Mouse (Mus musculus) induced T-regulatory cell, adult 2 months (primary cell): ENCODE data around the gene Kat7.

Experiments
- DNase-seq: peaks from one replicate; pipeline ENCODE4 v3.0.0-alpha.2; 2012; ENCODE audit warnings: low read depth

Gene Kat7

DNA sequence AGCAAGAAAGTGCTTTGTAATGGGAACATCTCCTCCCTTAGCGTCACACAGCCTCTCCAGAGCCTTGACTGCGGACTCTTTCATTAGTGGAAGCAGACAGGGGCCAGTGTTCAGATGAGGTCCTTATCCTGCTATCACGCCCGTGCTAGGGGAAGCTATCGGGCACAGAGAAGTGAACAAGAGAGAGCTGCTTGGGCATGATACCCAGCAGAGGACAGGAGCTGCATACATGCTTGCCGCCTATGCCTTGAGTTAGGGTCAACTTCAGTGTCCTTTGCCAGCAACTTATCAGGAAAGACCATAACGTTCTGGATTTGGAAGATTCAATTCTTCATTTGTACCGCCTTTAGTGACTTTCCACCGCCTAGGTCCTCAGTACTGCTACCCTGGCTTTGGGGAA, 23.8 kb upstream of the Kat7 start:
- no peak for DNase-seq

DNA sequence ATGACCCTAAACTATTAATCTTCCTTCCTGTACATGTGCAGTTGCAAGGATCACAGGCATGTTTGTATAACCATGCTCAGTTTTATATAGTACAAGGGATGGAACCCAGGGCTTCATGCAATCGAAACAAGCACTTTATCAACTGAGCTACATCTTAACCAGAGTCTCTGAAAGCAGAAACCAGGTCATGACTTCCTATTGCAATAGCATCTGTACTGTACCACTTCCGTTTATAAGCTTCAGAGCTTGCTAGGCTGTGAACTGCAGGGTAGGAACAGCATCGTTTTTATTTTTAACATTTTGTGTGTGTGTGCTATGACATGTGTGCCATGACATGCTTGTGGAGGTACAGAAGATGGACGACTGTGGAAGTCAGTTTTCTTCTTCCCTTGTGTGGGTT, 23.2 kb upstream of the Kat7 start:
- peak; percentile 63 for DNase-seq

DNA sequence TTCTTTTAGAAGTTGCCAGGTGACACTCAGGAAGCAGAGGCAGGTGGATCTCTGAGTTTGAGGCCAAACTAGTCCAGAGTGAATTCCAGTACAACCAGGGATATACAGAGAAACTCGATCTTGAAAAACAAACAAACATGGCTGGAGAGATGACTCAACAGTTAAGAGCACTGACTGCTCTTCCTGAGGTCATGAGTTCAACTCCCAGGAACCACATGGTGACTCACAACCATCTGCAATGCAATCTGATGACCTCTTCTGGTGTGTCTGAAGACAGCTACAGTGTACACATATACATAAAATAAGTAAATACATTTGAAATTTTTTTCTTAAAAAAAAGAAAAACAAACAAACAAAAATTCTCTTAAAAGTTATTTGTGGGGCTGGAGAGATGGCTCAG, 20.6 kb upstream of the Kat7 start:
- DNase-seq: no peak

DNA sequence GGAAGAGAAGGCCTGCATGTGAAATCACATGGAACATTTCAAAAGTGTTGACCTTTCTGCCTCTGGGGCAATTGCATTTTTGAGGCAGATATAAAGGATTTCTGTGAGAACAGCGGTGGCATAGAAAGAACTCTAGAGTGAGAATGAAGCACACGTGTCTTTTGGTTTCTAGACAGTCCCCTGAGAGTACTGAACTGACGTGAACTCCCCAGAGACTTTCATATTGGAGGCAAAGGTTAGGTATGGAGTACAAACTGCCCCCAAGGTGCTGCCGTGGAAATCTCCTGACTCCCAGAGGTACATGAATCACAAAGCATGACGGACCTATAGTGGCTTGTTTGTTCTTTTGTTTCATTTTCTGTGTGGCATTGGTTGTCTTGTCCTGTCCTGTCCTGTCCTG, 18.6 kb upstream of the Kat7 start:
- DNase-seq: no peak

DNA sequence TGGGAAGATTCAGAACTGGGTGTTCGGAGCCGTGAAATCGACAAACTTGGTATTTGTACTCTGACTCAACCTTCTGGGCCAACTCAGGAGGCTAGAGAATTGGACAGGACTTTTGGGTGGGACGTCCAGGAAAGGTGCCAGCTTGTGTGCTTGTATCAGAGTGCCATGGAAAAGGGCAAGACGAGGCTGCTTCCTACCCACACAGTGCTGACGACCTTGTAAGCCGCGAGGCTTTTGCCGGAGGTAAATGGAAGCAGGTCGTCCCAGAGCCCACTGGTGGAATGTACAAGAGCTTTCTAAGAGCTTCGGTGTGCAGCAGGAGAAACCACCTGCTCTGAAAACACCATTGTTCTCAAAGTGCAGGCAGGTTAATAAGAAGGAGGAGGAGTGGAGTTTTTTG, 16.2 kb upstream of the Kat7 start:
- no peak for DNase-seq

DNA sequence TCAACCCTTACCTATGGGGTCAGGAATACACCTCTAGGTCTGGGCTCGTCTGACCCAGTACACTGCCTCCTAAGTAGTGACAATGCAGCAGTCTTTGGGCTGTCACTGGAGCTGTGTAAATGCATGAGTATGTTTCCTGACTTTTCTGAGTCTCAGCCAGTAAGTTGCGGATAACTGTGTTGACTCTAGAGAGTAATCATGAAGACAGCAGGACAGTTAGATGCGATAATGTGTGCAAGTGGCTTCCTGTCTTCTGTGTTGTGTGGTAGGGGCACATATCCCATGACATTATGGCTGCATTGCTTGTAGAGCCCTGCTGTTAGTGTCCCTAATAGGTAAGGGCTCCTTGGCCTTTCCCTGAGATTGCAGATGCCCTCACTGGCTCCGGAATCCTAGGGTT, 15.8 kb upstream of the Kat7 start:
- DNase-seq: no peak

DNA sequence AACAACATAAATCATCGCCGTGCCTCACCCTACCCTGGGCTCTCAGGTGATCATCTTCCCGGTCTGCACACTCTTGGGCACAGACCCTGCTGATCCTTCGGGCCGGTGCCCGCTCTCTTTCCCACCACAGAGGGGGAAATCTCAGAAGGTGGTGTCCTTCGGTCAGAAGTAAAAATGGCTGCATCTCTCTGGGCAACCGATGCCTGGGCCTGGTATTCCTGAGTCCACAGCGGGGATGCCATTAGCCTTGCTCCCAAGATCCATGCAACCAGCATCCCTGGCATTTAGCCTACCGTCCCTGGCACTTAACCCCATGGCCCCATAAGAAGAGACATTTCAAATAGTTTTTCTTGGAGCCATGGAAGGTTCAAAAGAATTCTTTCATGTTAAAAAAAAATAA, 14.1 kb upstream of the Kat7 start:
- no peak for DNase-seq

DNA sequence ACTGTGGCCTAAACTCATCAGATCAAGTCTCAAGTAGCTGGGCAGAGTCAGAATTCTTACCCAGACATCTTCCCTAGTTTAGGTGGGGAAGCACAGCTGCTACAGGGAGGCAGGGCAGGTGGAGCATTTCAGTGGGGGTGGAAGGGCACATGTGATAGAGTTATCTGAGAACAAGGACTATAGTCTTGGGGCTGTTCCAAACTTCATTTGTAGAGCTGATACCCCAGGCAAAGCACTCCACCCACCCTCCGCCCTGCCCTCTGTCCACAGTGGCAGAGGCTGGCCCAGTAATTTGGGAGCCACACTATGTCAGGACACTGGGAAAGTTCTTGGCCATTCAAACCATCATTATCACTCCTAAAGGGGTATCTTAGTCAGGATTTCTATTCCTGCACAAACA, 10.0 kb upstream of the Kat7 start:
- no peak for DNase-seq

DNA sequence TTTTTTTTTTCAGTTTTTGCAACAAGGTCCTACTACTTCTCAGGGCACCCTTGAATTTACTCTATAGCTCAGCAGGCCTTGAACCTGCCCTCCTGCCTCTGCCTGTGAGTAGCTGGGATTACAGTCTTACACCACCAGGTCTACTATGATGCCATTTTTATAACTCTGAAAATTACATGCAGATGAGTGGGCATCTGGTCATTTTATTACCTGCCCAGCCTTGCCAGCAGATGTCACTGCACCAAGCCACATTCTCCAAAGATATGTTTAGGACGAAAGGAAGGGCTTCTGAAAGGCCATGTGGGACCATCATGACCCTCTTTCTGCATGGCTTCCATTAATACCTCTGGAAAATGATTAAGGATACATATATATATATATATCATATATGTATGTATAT, 9.5 kb upstream of the Kat7 start:
- DNase-seq: no peak

DNA sequence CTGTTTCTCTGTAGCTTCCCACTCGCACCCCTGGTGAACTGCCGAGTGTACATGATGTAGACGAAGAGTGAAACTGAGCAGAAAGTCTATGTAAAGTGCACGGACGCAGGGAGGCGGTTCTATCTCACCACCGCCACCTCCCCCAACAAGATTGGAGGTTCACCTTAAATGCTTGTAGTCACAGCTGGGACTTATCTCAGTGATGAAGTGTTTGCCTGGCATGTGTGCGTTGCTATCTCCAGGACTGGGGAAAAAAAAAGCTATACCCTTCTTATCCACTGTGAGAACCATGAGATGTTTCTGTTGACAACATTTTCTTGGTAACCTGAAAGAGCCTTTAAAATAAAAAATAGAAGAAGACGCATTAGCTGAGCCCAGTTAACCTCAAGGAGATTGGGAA, 8.1 kb upstream of the Kat7 start:
- DNase-seq: no peak

DNA sequence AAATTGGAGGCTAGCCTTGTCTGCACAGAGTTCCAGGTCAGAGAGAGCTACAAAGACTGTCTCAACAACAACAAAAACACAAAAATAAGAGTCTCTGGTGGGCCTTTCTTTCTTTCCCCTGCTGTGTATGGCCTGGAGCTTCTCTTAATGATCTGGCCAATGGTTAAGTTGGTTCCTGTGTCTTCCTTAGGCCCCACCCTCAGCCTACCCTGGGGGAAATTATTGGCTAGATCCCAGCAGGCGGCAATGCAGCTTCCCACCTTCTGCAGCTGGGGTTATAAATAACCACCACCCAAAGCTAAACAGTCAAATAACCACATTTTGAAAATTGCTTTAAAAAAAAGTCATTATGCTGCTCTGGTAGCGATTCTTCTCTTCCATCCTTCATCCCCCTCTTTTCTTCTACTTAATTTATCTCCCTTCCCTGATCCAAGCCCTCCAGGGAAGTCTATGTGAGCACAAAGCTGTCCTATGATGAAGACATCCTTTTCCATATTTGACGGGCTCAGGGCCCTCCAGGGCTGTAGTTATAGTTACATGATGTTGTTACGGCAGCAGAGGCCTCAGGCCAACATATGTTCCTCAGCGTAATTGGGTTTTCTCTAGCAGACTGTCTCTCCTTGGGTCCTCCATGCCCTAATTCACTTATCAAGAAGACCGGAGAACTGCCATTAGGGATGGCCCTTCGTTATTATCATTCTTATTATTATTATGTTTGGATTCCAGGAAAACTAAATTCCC, 5.3 kb upstream of the Kat7 start:
- DNase-seq: no peak

DNA sequence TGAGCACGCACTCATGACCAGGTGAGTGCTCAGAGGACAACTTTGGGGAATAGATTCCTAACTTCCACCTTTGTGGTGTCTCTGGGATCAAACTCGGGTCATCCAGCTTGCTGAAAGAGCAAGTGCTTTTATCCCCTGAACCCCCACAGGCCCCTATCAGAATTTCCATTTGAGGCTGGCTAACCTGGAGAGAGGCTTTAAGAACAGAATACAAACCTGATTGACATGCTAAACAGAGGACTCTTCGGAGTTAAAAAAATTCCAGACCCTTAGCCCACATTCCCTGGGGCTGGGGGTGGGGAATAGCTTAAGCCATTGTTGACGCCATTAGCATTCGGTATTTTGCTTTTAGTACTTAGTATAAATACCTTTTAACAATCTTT, 1.4 kb upstream of the Kat7 start:
- no peak for DNase-seq

DNA sequence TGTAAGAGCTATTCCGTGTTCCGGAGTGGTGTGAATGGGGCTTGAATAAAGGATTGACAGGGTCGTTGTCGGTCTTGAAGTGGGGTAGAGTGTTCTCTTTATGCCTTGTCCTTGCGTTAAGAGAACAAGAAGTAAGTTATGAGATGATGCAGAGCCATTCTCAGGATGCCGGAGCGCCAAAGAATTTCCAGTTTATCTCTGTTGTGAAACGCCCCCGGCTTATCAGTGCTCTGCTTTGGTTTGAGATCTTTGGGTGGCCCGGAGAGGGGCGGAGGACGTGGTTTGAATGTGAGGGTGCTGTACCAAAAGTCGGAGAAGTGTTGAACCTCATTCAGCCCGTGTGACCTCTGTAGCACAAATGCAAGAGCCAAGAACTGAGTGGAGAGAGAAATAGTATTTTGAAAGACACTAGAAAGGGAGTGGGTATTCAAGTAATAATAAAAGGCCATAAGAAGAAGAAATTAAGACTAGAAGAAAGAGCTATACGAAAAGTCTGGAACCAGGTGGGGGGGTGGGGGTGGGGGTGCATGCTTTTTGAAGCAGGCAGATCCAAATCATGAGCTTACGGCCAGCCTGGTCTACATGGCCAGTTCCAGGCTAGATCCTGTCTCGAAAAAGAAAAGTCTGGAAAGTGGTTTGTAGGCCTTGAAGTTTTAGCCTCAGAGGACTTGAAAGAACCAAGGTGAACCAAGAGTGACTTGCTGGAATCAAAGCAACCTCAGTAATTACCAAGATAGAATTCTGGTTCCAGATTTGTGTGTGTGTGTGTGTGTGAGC, 790 bp upstream of the Kat7 start:
- DNase-seq: no peak

DNA sequence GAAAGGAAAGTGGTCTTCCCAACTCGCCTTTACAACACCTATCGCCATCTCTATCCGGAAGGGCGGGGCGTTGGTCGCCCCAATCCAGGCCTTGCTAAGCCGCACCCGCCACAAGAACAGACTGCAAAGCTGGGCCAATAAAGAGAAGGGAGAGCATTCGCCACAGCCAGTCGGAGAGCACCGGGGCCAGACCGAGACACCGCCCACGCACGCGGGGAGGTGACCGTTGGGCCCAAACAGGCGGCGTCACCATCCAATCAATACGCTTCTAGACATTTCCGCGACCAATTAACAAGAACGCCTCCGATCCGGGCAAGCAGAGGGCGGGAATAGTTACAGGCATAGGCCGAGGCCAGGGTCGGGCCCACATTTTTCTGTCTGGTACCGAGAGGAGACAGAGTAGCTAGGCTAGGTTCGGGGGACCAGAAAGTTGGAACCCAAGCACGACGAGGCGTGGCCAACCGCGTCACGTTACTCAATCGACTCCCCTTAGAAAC, 488 bp downstream of the Kat7 start:
- DNase-seq: peak; percentile 99

DNA sequence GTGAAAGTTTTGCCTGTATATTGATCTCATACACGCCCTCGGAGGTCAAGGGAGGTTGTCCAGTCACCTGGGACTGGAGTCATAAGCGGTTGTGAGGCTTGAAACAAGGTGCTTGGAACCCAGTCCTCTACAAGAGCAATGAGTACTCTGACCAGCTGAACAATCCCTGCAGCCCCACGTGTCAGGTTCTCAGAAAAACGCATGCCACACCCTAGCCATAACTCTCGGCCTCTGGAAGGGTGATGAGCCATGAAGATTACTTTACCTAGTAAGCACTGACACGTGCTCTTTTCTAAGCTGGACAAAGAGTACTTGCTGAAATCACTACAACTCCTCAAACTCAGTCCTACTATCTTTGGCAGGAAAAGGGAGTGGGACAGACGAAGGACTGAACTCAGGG, 2.5 kb downstream of the Kat7 start:
- DNase-seq: no peak

DNA sequence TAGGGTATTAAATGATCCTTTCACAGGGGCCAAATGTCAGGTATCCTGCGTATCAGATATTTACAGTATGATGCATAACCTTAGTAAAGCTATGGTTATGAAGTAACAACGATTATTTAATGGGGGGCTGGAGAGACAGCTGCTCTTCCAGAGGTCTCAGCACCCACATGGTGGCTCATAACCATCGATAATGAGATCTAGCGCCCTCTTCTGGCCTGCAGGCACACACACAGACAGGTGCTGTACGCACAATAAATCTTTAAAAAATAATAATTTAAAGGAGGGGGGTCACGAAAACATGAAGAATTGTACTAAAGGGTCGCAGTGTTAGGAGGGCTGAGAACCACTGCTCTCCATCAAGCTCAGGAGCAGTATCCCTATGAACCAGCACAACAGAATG, 4.4 kb downstream of the Kat7 start:
- DNase-seq: peak; percentile 58

DNA sequence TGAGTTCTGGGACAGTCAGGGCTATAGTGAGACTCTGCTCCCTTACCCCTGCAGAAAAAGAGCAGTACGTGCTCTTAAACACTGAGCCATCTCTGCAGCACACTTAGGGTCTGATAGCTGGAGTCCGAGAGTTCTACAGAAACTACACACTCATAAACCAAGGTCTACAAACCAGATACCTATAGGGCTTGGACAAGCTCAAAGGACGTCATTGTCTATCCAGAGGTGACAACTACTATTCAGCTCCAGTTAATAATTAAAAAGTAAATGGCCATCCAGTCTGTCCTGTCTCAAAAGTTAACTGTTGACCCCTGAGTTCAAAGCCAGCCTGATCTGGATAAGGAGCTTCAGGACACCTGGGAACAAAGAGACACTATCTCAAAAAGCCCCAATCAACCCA, 8.3 kb downstream of the Kat7 start:
- no peak for DNase-seq

DNA sequence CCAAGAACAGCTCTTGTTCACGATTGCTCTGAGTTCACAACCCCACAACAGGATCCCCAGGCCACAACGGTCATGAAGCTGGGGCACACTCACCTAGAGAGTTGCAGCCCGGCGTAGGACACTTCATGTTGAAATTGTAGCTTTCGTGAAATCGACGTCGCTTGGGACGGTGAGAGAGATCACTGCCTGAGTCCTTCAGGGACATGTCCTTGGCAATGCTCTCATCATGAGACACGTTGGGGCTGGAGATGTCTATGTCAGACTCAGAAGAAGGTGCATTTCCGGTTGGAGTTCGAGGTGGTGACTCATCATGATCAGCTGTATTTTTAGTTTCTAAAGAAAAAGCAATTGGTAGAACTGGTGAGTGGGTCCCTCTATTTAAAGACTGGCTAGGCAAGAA, 10.2 kb downstream of the Kat7 start:
- DNase-seq: no peak

DNA sequence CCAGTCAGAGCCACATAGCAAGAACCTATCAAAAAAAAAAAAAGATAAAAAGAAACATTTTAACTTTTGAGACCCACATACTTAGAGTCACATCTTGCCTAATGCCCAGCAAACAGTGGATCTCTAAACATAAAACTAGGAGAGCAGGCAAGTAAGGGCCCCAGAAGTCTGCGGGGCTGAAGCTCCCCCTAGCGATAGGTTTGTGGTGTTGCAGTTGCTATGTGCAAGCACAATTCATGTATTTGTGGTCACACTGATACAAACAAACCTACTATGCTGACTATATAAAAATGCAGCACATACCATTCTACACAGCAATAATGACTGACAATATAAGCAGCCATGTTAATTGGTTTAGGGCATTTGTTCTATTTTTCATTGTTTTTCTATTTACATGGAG, 11.9 kb downstream of the Kat7 start:
- peak; percentile 77 for DNase-seq

DNA sequence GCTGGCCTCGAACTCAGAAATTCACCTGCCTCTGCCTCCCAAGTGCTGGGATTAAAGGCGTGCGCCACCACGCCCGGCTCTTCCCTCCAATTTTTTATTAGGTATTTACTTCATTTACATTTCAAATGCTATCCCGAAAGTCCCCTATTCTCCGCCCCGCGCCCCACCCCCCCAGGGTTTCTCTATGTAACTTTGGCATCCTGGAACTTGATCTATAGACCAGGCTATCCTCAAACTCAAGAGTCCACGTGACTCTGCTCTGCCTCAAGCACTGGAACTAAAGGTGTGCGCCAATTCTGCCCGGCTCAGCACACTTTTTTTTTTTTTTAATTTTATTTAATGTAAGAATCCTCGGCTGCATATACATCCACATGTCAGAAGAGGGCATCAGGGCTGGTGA, 14.3 kb downstream of the Kat7 start:
- DNase-seq: no peak

DNA sequence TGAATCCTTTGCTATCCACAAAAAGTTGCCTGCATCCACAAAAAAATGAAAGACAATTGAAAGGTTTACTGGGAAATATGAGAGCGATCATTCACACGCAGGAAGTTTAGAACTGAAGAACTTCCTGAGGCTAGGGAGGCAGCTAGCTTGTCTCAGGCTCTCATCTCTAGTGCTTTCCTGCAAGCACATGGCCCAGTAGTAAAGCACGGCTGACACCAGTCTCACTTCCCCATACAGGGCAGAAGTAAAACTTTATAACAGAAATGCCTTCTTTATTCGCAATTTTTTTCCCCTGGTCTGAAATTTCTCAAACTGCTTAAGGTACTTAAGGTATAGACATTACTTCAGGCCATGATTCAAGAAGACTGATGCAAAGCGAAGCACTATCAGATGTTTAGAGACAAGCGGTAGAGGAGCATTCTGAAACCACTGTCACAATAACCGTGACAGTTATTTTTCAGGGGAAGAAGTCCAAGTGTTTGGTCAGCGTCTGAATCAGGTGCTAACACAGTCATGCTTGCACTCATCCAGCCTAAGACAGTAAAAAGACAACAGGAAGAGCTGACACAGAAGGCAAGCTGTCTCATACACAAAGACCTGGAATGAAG, 16.9 kb downstream of the Kat7 start:
- no peak for DNase-seq

DNA sequence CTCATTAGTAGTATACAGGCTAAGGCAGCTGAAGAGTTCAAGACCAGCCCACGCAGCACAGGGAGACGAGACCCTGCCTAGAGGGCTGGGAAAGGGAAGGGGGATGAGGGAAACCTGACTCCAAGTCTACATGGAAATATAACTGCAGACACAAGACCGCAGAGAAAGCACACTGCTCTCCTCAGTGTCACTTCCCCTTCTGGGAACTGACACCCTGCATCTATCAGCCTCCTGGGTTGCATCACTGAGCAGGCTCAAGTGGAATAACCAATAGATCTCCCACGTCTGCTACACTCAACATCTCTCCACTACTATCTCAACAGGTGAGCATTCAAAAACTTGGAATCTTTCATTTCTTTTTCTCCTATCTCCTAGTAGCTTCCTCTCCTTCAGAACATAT, 18.0 kb downstream of the Kat7 start:
- DNase-seq: no peak

DNA sequence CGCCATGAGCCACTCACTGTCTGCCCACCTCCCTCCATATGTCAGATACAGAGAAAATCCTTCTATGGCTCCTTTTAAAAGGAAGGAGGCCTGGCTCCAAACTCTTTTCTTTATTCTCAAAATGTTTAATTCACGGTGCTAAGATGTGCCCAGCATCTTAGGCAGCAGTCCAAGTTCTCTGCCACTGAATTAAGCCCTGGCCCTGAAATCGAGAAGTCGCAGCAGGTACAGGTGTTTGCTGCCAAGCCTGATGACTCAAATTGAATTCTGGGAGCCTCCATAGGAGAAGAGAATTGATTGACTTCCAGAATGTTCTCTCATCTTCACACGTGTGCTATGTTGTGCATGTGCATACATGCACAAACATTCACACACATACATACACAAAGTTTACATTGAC, 27.7 kb downstream of the Kat7 start:
- DNase-seq: no peak
